Mouse (Mus musculus): ENCODE measurements around the gene Rbfox2.

Rbfox2 gene

GRCm38 (mm10) chr15:77031271-77031670, 275.5 kb downstream of the Rbfox2 start:
- no peak for DNase-seq (ENCODE audit: low spot score in 2 of 2)

GRCm38 (mm10) chr15:77029331-77029991, 277.3 kb downstream of the Rbfox2 start:
- DNase-seq (ENCODE audit: low spot score in 2 of 2): peak in 1 of 2 experiments; percentile 30
